Mouse (Mus musculus): ENCODE measurements around the gene Fam98c.

DNA sequence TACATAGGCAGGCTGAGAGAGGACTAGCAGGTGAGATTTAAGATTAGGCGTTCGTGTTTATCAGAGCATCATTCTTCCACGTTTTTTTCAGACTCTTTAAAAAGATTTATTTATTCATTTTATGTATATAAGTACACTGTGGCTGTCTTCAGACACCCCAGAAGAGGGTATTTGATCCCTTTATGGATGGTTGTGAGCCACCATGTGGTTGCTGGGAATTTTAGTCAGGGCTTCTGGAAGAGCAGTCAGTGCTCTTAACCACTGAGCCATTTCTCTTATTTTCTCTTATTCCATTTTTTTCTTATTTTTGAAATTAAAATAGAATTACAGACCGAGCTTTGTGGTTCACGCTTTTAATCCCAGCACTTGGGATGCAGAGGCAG, 24.8 kb upstream of the Fam98c start:
- TF ChIP-seq POLR2A (IDR thresholded peaks at IDR 0.05; ENCODE audit: low read depth, low read length) (no peak), CTCF (conservative IDR thresholded peaks at IDR 0.05; ENCODE audit: insufficient read depth, insufficient read length, low read depth, low read length) (no peak)

Data from kidney, adult 2 months (tissue).